Mouse (Mus musculus) limb, embryonic 14.5 days (tissue): Measurements from ENCODE around the gene Lin9. TPM values are rescaled to one million over a fixed set of nuclear protein-coding genes. Genes with fewer than 3 reads are reported as not detected.
A peak's percentile ranks its signal among the peaks of the same experiment; 100 is the strongest.

Experiments
- ATAC-seq: fragments of 200-750 bp; cut with Nextera tagmentation; 2 replicates; pipeline ENCODE4 v1.8.0; 2017; ENCODE audit warnings: low read depth, moderate number of reproducible peaks, moderate TSS enrichment; ENCODE audit not compliant: low FRiP score
- DNase-seq: peaks from one replicate; pipeline ENCODE4 v3.0.0-alpha.2; 2015; ENCODE audit warnings: low spot score
- H3K27ac ChIP-seq: fragments of 300-500 bp; sonication (generic); replicated peaks from 2 replicates; pipeline ENCODE4 v1.5.1; 2014; ENCODE audit warnings: low read depth, mild to moderate bottlenecking, low read length, moderate library complexity, mixed read lengths
- H3K27me3 ChIP-seq: fragments of 300-500 bp; sonication (generic); 2 replicates; pipeline ENCODE4 v1.6.1; 2014; ENCODE audit warnings: low read length, mixed read lengths; ENCODE audit not compliant: control insufficient read depth, insufficient read depth
- H3K36me3 ChIP-seq: fragments of 300-500 bp; sonication (generic); 2 replicates; pipeline ENCODE4 v1.6.1; 2014; ENCODE audit warnings: mild to moderate bottlenecking, low read length, moderate library complexity, mixed read lengths; ENCODE audit not compliant: control insufficient read depth, insufficient read depth
- H3K4me1 ChIP-seq: fragments of 300-500 bp; sonication (generic); 2 replicates; pipeline ENCODE4 v1.6.1; 2014; ENCODE audit warnings: antibody characterized with exemption, low read length, mixed read lengths; ENCODE audit not compliant: control insufficient read depth, insufficient read depth
- H3K4me2 ChIP-seq: fragments of 300-500 bp; sonication (generic); replicated peaks from 2 replicates; pipeline ENCODE4 v1.6.1; 2014; ENCODE audit warnings: low read depth, mild to moderate bottlenecking, low read length, moderate library complexity; ENCODE audit not compliant: severe bottlenecking
- H3K4me3 ChIP-seq: fragments of 300-500 bp; sonication (generic); replicated peaks from 2 replicates; pipeline ENCODE4 v1.5.1; 2014; ENCODE audit warnings: low read length
- H3K9ac ChIP-seq: fragments of 300-500 bp; sonication (generic); 2 replicates; pipeline ENCODE4 v1.6.1; 2014; ENCODE audit warnings: mild to moderate bottlenecking, low read depth, low read length, moderate library complexity; ENCODE audit not compliant: severe bottlenecking
- H3K9me3 ChIP-seq: fragments of 300-500 bp; sonication (generic); 2 replicates; pipeline ENCODE4 v1.6.1; 2016; ENCODE audit warnings: low read length; ENCODE audit not compliant: control insufficient read depth
- POLR2A ChIP-seq: fragments of 200-500 bp; IDR thresholded peaks from 2 replicates; pipeline ENCODE4 v1.8.0; 2012; ENCODE audit warnings: inconsistent platforms, mild to moderate bottlenecking, moderate library complexity, borderline replicate concordance; ENCODE audit not compliant: insufficient read depth, insufficient read length; ENCODE audit errors: extremely low read depth
- WGBS: fragments of 180-500 bp; shearing (Covaris S2); extraction: QIAGEN DNeasy Blood & Tissue Kit; methylation state at CpG from one replicate; pipeline ENCODE4 v1.1.7; 2014; 5-methylcytosine and 5-hydroxymethylcytosine counted together
- polyA plus RNA-seq, 2 experiments: library from polyadenylated mRNA; depleted of rRNA in 1 of 2; stranded (reverse) in 1 of 2; unstranded in 1 of 2; fragments of >200 nt; fragmentation: Nextera tagmentation in 1 of 2; extraction: Ambion mirVana in 1 of 2; gene quantifications; 2 replicates each; pipeline versions ENCODE4 v1.2.1 to v1.2.3; 2012 to 2014

Gene Lin9
- polyA plus RNA-seq, 2 experiments, result 10.8 to 16.1 TPM

- Histone ChIP-seq H3K27me3 (no peaks in the 10 kb centered on the region), H3K4me2 (no peak overlapping the region), H3K27ac (no peak overlapping the region), H3K4me3 (no peak overlapping the region), H3K36me3 (no peaks in the 10 kb centered on the region), H3K9me3 (no peaks in the 10 kb centered on the region), H3K4me1 (no peaks in the 10 kb centered on the region), H3K9ac (no peak overlapping the region)
- no peak for DNase-seq
- WGBS, result 80% methylated on average over 6 of the region's 6 CpGs
- no peak for ATAC-seq
- no peak for TF ChIP-seq POLR2A
Observed at GRCm38 (mm10) chr1:180719483-180719882, 78.5 kb downstream of the Lin9 start.

- ATAC-seq (peak; percentile 57; the same call in 1 of the 2 replicates), DNase-seq (peak; percentile 66)
- Histone ChIP-seq H3K27me3 (no peaks in the 10 kb centered on the region), H3K4me3 (no peak overlapping the region), H3K36me3 (no peaks in the 10 kb centered on the region), H3K4me1 (peaks cover 2% of the 10 kb centered on the region; the same call in 1 of the 2 replicates), H3K27ac (no peak overlapping the region), H3K9ac (no peak overlapping the region), H3K9me3 (no peaks in the 10 kb centered on the region), H3K4me2 (no peak overlapping the region)
- 52% methylated on average over 5 of the region's 5 CpGs for WGBS
- TF ChIP-seq POLR2A, result no peak
Observed at GRCm38 (mm10) chr1:180719951-180720689, 79.2 kb downstream of the Lin9 start.

- Histone ChIP-seq H3K27me3 (no peaks in the 10 kb centered on the region), H3K36me3 (no peaks in the 10 kb centered on the region), H3K27ac (no peak overlapping the region), H3K9me3 (no peaks in the 10 kb centered on the region), H3K4me1 (peaks cover 13% of the 10 kb centered on the region), H3K4me2 (no peak overlapping the region), H3K9ac (no peak overlapping the region), H3K4me3 (no peak overlapping the region)
- no peak for TF ChIP-seq POLR2A
- ATAC-seq (no peak), DNase-seq (no peak)
- 38% methylated on average over 1 of the region's 1 CpGs for WGBS
Observed at GRCm38 (mm10) chr1:180722608-180723007, 81.7 kb downstream of the Lin9 start.

- H3K4me2 ChIP-seq, result no peak overlapping the region
- H3K9ac ChIP-seq, result no peak overlapping the region
- ATAC-seq, result no peak
- H3K27ac ChIP-seq, result no peak overlapping the region
- WGBS, result 32% methylated on average over 1 of the region's 1 CpGs
- H3K4me3 ChIP-seq, result no peak overlapping the region
- no peak for DNase-seq
- no peaks in the 10 kb centered on the region for H3K36me3 ChIP-seq
- H3K27me3 ChIP-seq, result no peaks in the 10 kb centered on the region
- no peak for TF ChIP-seq POLR2A
- H3K4me1 ChIP-seq, result peaks cover 21% of the 10 kb centered on the region
- no peaks in the 10 kb centered on the region for H3K9me3 ChIP-seq
Observed at GRCm38 (mm10) chr1:180723701-180724238, 82.8 kb downstream of the Lin9 start.

GRCm38 (mm10) chr1:180725704-180726179 lies 84.8 kb downstream of the Lin9 start, which contains the start of gene Acbd3:
Gene Acbd3 (plus strand): TSS chr1:180726043.
- Histone ChIP-seq H3K4me2 (peak within 1 kb of the TSS; percentile 88), H3K27ac (peak within 1 kb of the TSS; percentile 92), H3K27me3 (no peaks in the 10 kb centered on the region), H3K36me3 (no peaks in the 10 kb centered on the region), H3K9me3 (no peaks in the 10 kb centered on the region), H3K4me1 (peaks cover 24% of the 10 kb centered on the region), H3K9ac (peak within 1 kb of the TSS; percentile 97), H3K4me3 (peak within 1 kb of the TSS; percentile 100)
- peak; percentile 76; the same call in 1 of the 2 replicates for TF ChIP-seq POLR2A
- peak; percentile 91 for DNase-seq
- ATAC-seq, result peak; percentile 95
- under 1% methylated on average over 52 of the region's 52 CpGs for WGBS
